Mouse (Mus musculus) liver, embryonic 11.5 days (tissue): ENCODE data around the gene Slc35b1. TPM values are rescaled to one million over a fixed set of nuclear protein-coding genes. Genes with fewer than 3 reads are reported as not detected.
A peak's percentile ranks its signal among the peaks of the same experiment; 100 is the strongest.

Experiments
- ATAC-seq: fragments of 200-750 bp; cut with Nextera tagmentation; replicated peaks from 2 replicates; pipeline ENCODE4 v1.8.0; 2017; ENCODE audit warnings: moderate number of reproducible peaks, mild to moderate bottlenecking, moderate TSS enrichment, moderate library complexity; ENCODE audit not compliant: low FRiP score
- DNase-seq: peaks from one replicate; pipeline ENCODE4 v3.0.0-alpha.2; 2017; ENCODE audit warnings: low spot score
- H3K27ac ChIP-seq: fragments of 300-500 bp; sonication (generic); 2 replicates; pipeline ENCODE4 v1.5.1; 2014; ENCODE audit warnings: mild to moderate bottlenecking, low read depth, low read length, control low read depth
- H3K27me3 ChIP-seq: fragments of 300-500 bp; sonication (generic); replicated peaks from 2 replicates; pipeline ENCODE4 v1.6.1; 2014; ENCODE audit warnings: low read length, mixed read lengths; ENCODE audit not compliant: control insufficient read depth, insufficient read depth
- H3K36me3 ChIP-seq: fragments of 300-500 bp; sonication (generic); 2 replicates; pipeline ENCODE4 v1.6.1; 2014; ENCODE audit warnings: mild to moderate bottlenecking, low read length, moderate library complexity, mixed read lengths; ENCODE audit not compliant: control insufficient read depth, insufficient read depth
- H3K4me1 ChIP-seq: fragments of 300-500 bp; sonication (generic); replicated peaks from 2 replicates; pipeline ENCODE4 v1.6.1; 2014; ENCODE audit warnings: low read length, mixed read lengths; ENCODE audit not compliant: control insufficient read depth, insufficient read depth
- H3K4me2 ChIP-seq: fragments of 300-500 bp; sonication (generic); 2 replicates; pipeline ENCODE4 v1.6.1; 2014; ENCODE audit warnings: mild to moderate bottlenecking, control low read depth, moderate library complexity
- H3K4me3 ChIP-seq: fragments of 300-500 bp; sonication (generic); 2 replicates; pipeline ENCODE4 v1.5.1; 2014; ENCODE audit warnings: low read depth, low read length, control low read depth
- H3K9ac ChIP-seq: fragments of 300-500 bp; sonication (generic); 2 replicates; pipeline ENCODE4 v1.6.1; 2014; ENCODE audit warnings: low read depth, low read length, control low read depth
- H3K9me3 ChIP-seq: fragments of 300-500 bp; sonication (generic); 2 replicates; pipeline ENCODE4 v1.6.1; 2016; ENCODE audit warnings: low read length, inconsistent platforms, mixed read lengths; ENCODE audit not compliant: control insufficient read depth
- WGBS: fragments of 180-500 bp; shearing (Covaris S2); extraction: QIAGEN DNeasy Blood & Tissue Kit; methylation state at CpG from one replicate; pipeline ENCODE4 v1.1.7; 2014; 5-methylcytosine and 5-hydroxymethylcytosine counted together
- polyA plus RNA-seq: library from polyadenylated mRNA; unstranded; fragments of >200 nt; fragmentation: Nextera tagmentation; extraction: Ambion mirVana; gene quantifications from 2 replicates; pipeline ENCODE4 v1.2.1, GENCODE M21; 2014

The Slc35b1 gene
- polyA plus RNA-seq, 1 experiment from 2014 or later = 86.8 TPM

DNA sequence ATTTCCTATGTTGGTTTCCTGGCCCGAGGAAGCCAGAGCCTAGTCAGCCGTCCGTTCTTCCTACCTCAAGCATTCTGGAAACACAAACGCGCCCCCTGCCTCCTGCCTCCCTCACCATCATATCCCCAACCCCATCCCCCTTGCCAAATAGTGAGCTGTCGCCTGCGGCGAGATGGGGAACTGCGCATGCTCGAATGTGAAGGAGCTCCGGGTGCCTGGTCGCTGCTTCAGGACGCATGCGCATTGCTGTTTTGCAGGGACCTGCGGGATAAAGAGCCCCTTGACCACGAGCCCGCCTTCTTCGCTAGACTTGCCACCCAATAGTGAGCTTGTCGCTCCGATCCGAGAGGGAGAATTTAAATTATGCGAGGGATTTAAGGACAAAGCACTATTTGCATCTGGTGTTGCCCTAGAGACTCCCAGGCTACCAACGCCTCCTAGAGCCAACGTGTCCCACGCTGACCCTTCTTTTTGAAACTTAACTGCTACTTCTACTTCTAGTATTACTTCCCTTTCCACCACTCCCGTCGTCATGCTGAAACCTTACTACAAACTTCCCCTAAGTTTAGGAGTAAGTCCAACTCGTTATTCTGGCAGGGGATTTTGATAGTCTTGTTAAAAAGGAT, 30.2 kb downstream of the Slc35b1 start:
- Histone ChIP-seq H3K9ac (peak overlapping the region; percentile 83), H3K9me3 (no peaks in the 10 kb centered on the region), H3K27ac (peak overlapping the region; percentile 90), H3K4me1 (peaks cover 16% of the 10 kb centered on the region), H3K4me2 (peak overlapping the region; percentile 83), H3K4me3 (peak overlapping the region; percentile 79), H3K36me3 (no peaks in the 10 kb centered on the region), H3K27me3 (peaks cover 3% of the 10 kb centered on the region; the same call in 1 of the 2 replicates)
- WGBS = under 1% methylated on average over 28 of the region's 28 CpGs
- DNase-seq (peak; percentile 94), ATAC-seq (peak; percentile 86)

DNA sequence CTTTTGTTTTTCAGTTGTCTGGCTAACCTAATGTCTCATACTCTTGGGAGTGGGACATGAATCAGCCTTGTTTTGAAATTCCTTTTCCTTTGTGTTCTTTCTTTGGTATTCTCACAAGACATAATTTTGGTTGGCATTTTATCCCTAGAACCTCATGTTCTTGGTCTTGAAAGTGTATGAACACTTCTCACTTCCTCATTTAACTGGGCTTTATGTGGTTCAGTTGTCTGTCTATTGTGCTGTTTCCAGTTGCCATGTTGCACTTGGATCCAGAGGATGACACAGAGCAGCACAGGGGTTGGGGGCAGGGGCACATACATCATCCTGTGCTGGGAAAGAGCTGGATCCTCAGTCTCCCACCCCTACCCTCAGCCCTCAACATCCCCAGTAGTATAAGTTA, 31.4 kb downstream of the Slc35b1 start:
- no peak overlapping the region for H3K27ac ChIP-seq
- H3K4me2 ChIP-seq = peak overlapping the region; percentile 83
- H3K4me1 ChIP-seq = peaks cover 16% of the 10 kb centered on the region
- peaks cover 3% of the 10 kb centered on the region; the same call in 1 of the 2 replicates for H3K27me3 ChIP-seq
- H3K36me3 ChIP-seq = no peaks in the 10 kb centered on the region
- peak overlapping the region; percentile 79; the same call in 1 of the 2 replicates for H3K4me3 ChIP-seq
- ATAC-seq (no peak), DNase-seq (no peak)
- H3K9ac ChIP-seq = 0 out of 2 replicates have a peak overlapping the region, but pooled peaks have one; percentile 10
- no peaks in the 10 kb centered on the region for H3K9me3 ChIP-seq

DNA sequence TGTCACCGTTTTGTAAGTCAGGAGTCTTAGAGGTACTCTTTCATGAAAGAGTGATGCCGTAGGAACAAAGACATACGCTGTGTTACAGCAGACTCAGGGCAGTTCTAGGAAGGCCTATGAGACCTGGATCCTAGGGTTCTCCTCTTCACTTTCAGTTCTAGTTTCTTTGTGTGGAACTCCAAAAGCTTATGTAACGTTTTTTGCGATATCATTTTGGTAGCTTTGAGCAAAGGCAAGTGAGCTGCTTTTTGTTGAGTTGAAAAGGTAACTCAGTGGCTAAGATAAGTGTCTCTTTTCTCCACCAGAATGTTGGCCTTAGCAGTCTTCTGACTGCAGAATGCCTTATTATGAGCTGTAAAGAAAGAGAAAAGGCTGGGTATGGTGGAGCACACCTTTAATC, 32.8 kb downstream of the Slc35b1 start:
- H3K9me3 ChIP-seq = no peaks in the 10 kb centered on the region
- no peak overlapping the region for H3K27ac ChIP-seq
- peaks cover 16% of the 10 kb centered on the region for H3K4me1 ChIP-seq
- peaks cover 3% of the 10 kb centered on the region; the same call in 1 of the 2 replicates for H3K27me3 ChIP-seq
- ATAC-seq (no peak), DNase-seq (no peak)
- no peak overlapping the region for H3K4me3 ChIP-seq
- no peak overlapping the region for H3K4me2 ChIP-seq
- 89% methylated on average over 5 of the region's 5 CpGs for WGBS
- H3K36me3 ChIP-seq = no peaks in the 10 kb centered on the region; the same call in 1 of the 2 replicates
- H3K9ac ChIP-seq = no peak overlapping the region; the same call in 1 of the 2 replicates

DNA sequence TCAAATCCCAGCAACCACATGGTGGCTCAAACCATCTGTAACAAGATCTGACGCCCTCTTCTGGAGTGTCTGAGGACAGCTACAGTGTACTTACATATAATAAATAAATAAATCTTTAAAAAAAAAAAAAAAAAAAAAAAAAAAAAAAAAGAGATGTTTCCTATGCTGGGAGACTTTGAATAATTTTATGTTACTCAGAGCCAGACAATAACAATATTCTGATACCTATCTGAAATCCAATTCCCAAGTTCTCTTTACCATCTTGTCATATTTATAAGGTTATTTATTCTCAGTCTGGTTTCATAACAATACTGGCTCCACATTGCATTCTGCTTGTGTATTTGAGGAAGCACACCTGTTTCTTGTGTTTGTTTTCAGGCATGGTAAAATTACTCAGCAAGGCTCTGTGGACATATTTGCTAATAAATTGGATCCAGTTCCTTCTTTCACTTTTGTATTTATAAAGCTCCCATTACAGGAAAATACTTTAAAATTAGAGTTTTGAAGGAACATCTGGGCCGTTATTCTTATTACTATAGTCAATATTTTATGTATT, 36.5 kb downstream of the Slc35b1 start:
- DNase-seq (no peak), ATAC-seq (no peak)
- H3K4me3 ChIP-seq = no peak overlapping the region
- H3K9me3 ChIP-seq = no peaks in the 10 kb centered on the region
- peaks cover 11% of the 10 kb centered on the region for H3K4me1 ChIP-seq
- no peaks in the 10 kb centered on the region; the same call in 1 of the 2 replicates for H3K36me3 ChIP-seq
- 80% methylated on average over 2 of the region's 2 CpGs for WGBS
- H3K27ac ChIP-seq = no peak overlapping the region
- no peaks in the 10 kb centered on the region for H3K27me3 ChIP-seq
- H3K4me2 ChIP-seq = no peak overlapping the region
- no peak overlapping the region for H3K9ac ChIP-seq

DNA sequence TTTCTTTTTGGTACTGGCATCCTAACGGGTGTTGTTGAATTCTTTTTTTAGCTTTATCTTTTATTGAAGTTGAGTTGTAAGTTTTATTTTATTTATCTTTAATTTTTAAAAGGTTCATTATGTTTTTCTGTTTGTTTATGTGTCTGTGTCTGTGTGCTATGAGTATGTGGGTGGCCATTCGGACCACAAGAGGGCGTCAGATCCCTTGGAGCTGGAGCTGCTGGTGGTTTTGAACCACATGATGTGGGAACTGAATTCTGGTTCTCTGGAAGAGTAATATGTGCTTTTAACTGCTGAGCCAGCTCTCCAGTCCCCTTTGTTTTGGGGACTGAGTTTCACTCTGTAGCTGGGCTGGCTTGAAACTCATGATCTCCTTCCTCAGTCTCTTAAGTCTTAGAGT, 39.0 kb downstream of the Slc35b1 start:
- Histone ChIP-seq H3K27me3 (no peaks in the 10 kb centered on the region), H3K4me3 (no peak overlapping the region), H3K9ac (no peak overlapping the region), H3K4me1 (no peaks in the 10 kb centered on the region), H3K36me3 (no peaks in the 10 kb centered on the region; the same call in 1 of the 2 replicates), H3K9me3 (no peaks in the 10 kb centered on the region), H3K27ac (no peak overlapping the region), H3K4me2 (no peak overlapping the region)
- DNase-seq = no peak
- WGBS = 77% methylated on average over 3 of the region's 3 CpGs
- ATAC-seq = no peak

DNA sequence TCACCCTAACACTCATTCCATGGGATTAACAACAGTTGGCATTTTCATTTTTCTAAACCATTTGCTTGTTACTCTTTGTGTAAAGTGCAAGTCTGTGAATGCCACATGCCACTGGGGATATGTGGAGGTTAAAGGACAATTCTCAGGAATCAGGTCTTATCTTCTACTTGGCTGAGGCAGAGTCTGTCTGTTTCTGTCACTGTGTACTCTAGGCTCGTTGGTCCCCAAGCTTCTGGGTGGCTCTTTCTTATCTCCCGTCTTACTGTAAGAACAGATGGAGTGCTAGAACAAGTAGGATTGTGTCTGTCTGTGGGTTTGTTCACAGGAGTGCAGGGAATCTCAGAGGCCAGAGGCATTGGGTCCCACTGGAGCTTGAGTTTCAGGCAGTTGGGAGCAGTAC, 46.9 kb downstream of the Slc35b1 start:
- Histone ChIP-seq H3K27ac (no peak overlapping the region), H3K36me3 (no peaks in the 10 kb centered on the region), H3K4me2 (no peak overlapping the region; the same call in 1 of the 2 replicates), H3K9ac (no peak overlapping the region), H3K27me3 (no peaks in the 10 kb centered on the region), H3K9me3 (no peaks in the 10 kb centered on the region), H3K4me3 (no peak overlapping the region), H3K4me1 (peaks cover 7% of the 10 kb centered on the region)
- 34% methylated on average over 2 of the region's 2 CpGs for WGBS
- DNase-seq (no peak), ATAC-seq (peak; percentile 72)

DNA sequence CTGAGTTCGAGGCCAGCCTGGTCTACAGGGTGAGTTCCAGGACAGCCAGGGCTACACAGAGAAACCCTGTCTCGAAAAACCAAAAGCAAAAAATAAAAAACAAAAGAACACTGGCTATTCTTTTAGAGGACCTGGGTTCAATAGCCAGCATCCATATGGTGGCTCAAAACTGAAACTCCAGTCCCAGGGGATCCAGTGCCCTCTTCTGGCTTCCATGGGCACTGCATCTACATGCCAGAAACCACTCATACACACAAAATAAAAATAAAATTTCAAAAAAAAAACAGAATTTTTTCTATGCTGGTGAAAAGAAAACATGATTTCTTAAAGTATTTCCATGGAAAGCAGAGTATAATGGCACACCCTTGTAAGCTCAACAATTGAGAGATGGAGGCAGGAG, 47.7 kb downstream of the Slc35b1 start:
- ATAC-seq (no peak), DNase-seq (no peak)
- no peak overlapping the region for H3K9ac ChIP-seq
- H3K27ac ChIP-seq = no peak overlapping the region
- 83% methylated on average over 2 of the region's 2 CpGs for WGBS
- no peaks in the 10 kb centered on the region for H3K27me3 ChIP-seq
- no peaks in the 10 kb centered on the region for H3K36me3 ChIP-seq
- H3K4me2 ChIP-seq = no peak overlapping the region
- no peak overlapping the region for H3K4me3 ChIP-seq
- H3K4me1 ChIP-seq = peaks cover 7% of the 10 kb centered on the region
- no peaks in the 10 kb centered on the region for H3K9me3 ChIP-seq
